ENCODE assay signal across 8 mouse cellular contexts in the genomic region with DNA sequence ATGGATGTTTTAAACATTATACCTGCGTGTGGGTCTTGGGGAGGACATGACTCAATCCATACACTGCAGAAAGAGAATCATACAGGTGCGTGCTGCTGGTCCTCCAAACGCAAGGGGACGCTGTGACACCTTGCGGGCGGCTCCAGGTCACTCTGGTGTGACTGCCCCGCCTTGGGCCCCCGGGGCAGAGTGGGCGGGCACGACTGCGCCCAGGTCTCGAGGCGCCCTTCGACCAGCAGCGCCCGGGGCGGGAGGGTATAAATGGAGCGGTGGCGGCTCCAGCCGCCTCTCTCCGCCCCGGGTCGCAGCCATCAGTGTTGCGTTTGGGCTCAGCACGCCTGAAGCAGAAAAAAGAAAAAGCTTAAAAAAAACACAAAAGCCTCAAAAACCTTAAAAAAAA. TPM values are rescaled to one million over a fixed set of nuclear protein-coding genes. Genes with fewer than 3 reads are reported as not detected.
DNase-seq lines count a peak whose midpoint lies in the region; ATAC-seq lines count a peak whose summit lies in the region.

No protein-coding gene starts in this region.

- no peaks in the 10 kb centered on the region for H3K9me3 ChIP-seq in hindbrain, embryonic 16.5 days (ENCODE audit: control insufficient read depth, low read length)

- peak; percentile 99 for DNase-seq in ZHBTc4 (ENCODE audit: low read depth, low spot score)
- DNase-seq in cerebellum, postnatal 4 days (ENCODE audit: low spot score in 2 of 2): peak; percentile 64 to 85
- DNase-seq in gastrocnemius, adult 18-20 months (ENCODE audit: low spot score): peak; percentile 90
- peak; percentile 71 for DNase-seq in left cerebral cortex, adult 11 months (ENCODE audit: low spot score)
- peak; percentile 93 to 95 for DNase-seq in lung, postnatal 4 days
- peak; percentile 95 for DNase-seq in retina, postnatal 1 day
- DNase-seq in thymus, postnatal 4 days: peak; percentile 92

- H3K4me2 ChIP-seq in hindbrain, embryonic 16.5 days (ENCODE audit: low read length): peak overlapping the region; percentile 73

- ATAC-seq in hindbrain, embryonic 16.5 days: peak; percentile 94

- H3K36me3 ChIP-seq in hindbrain, embryonic 16.5 days (ENCODE audit: control insufficient read depth, insufficient read depth, low read length): peaks cover 6% of the 10 kb centered on the region

- H3K27ac ChIP-seq in hindbrain, embryonic 16.5 days (ENCODE audit: low read depth, low read length): no peak overlapping the region

- H3K27me3 ChIP-seq in hindbrain, embryonic 16.5 days (replicated peaks; ENCODE audit: control insufficient read depth, insufficient read depth, low read length): no peaks in the 10 kb centered on the region

- peaks cover 23% of the 10 kb centered on the region for H3K4me1 ChIP-seq in hindbrain, embryonic 16.5 days (ENCODE audit: control insufficient read depth, insufficient read depth, low read depth, low read length)

- H3K9ac ChIP-seq in hindbrain, embryonic 16.5 days (ENCODE audit: low read depth, low read length): peak overlapping the region; percentile 52

- under 1% methylated on average over 25 of the region's 25 CpGs for WGBS in hindbrain, embryonic 16.5 days

- peak overlapping the region; percentile 47 for H3K4me3 ChIP-seq in hindbrain, embryonic 16.5 days (ENCODE audit: low read length)

RNA-seq across cellular contexts. Expression of a gene that starts 20.3 kb away (rescaled TPM):
- total RNA-seq in gastrocnemius, adult 18-20 months (2021): 100 to 1,000 TPM; 307 to 316 TPM
- 23.0 and 31.4 TPM in 2 replicates for polyA plus RNA-seq in hindbrain, embryonic 16.5 days (2015; fragmentation: Nextera tagmentation; extraction: Ambion mirVana)

RNA-seq across cellular contexts. Expression of a gene that starts 40.9 kb away (rescaled TPM):
- total RNA-seq in gastrocnemius, adult 18-20 months (2021): under 1 TPM in 1 of 2 experiments, not detected in 1; 0.25 TPM
- polyA plus RNA-seq in hindbrain, embryonic 16.5 days (2015; fragmentation: Nextera tagmentation; extraction: Ambion mirVana): 0.12 and 0.14 TPM in 2 replicates

RNA-seq across cellular contexts. Expression of a gene that starts 49.1 kb away (rescaled TPM):
- total RNA-seq in gastrocnemius, adult 18-20 months (2021): 1 to 10 TPM; 2.8 to 5.2 TPM
- 5.3 and 7.6 TPM in 2 replicates for polyA plus RNA-seq in hindbrain, embryonic 16.5 days (2015; fragmentation: Nextera tagmentation; extraction: Ambion mirVana)
